Mouse (Mus musculus) forebrain, embryonic 14.5 days (tissue): ENCODE results near the gene Rrad. TPM values are rescaled to one million over a fixed set of nuclear protein-coding genes. Genes with fewer than 3 reads are reported as not detected.

Experiments
- ATAC-seq: fragments of 200-750 bp; cut with Nextera tagmentation; 2 replicates; pipeline ENCODE4 v1.8.0; 2017; ENCODE audit warnings: mild to moderate bottlenecking, moderate library complexity
- DNase-seq: peaks from one replicate; pipeline ENCODE4 v3.0.0-alpha.2; 2015; ENCODE audit warnings: low spot score
- H3K27ac ChIP-seq: fragments of 300-500 bp; sonication (generic); 2 replicates; pipeline ENCODE4 v1.5.1; 2014; ENCODE audit warnings: low read depth, mild to moderate bottlenecking, control low read depth, low read length, moderate library complexity
- H3K27me3 ChIP-seq: fragments of 300-500 bp; sonication (generic); replicated peaks from 2 replicates; pipeline ENCODE4 v1.6.1; 2014; ENCODE audit warnings: low read length, control low read depth, mixed read lengths; ENCODE audit not compliant: control insufficient read depth, insufficient read depth
- H3K36me3 ChIP-seq: fragments of 300-500 bp; sonication (generic); 2 replicates; pipeline ENCODE4 v1.6.1; 2014; ENCODE audit warnings: low read length, control low read depth; ENCODE audit not compliant: control insufficient read depth, insufficient read depth
- H3K4me1 ChIP-seq: fragments of 300-500 bp; sonication (generic); 2 replicates; pipeline ENCODE4 v1.6.1; 2014; ENCODE audit warnings: antibody characterized with exemption, low read length, control low read depth; ENCODE audit not compliant: control insufficient read depth, insufficient read depth
- H3K4me2 ChIP-seq: fragments of 300-500 bp; sonication (generic); 2 replicates; pipeline ENCODE4 v1.6.1; 2014; ENCODE audit warnings: mild to moderate bottlenecking, control low read depth, low read length
- H3K4me3 ChIP-seq: fragments of 300-500 bp; sonication (generic); 2 replicates; pipeline ENCODE4 v1.5.1; 2014; ENCODE audit warnings: low read depth, low read length, control low read depth
- H3K9ac ChIP-seq: fragments of 300-500 bp; sonication (generic); 2 replicates; pipeline ENCODE4 v1.6.1; 2014; ENCODE audit warnings: mild to moderate bottlenecking, low read length, control low read depth, moderate library complexity
- H3K9me3 ChIP-seq: fragments of 300-500 bp; sonication (generic); replicated peaks from 2 replicates; pipeline ENCODE4 v1.6.1; 2016; ENCODE audit warnings: low read length, control low read depth, mixed read lengths; ENCODE audit not compliant: control insufficient read depth
- WGBS: fragments of 180-500 bp; shearing (Covaris S2); extraction: QIAGEN DNeasy Blood & Tissue Kit; methylation state at CpG from one replicate; pipeline ENCODE4 v1.1.7; 2014; 5-methylcytosine and 5-hydroxymethylcytosine counted together
- polyA plus RNA-seq: library from polyadenylated mRNA; unstranded; fragments of >200 nt; fragmentation: Nextera tagmentation; extraction: Ambion mirVana; gene quantifications from 2 replicates; pipeline ENCODE4 v1.2.1, GENCODE M21; 2014

Gene Rrad
- polyA plus RNA-seq, 1 experiment from 2014 or later = 2.1 TPM

GRCm38 (mm10) chr8:104603245-104603593 lies 27.9 kb downstream of the Rrad start:
- H3K4me3 ChIP-seq = no peak overlapping the region
- ATAC-seq (no peak), DNase-seq (no peak)
- no peak overlapping the region for H3K27ac ChIP-seq
- H3K9me3 ChIP-seq = no peaks in the 10 kb centered on the region
- no peak overlapping the region for H3K4me2 ChIP-seq
- H3K36me3 ChIP-seq = no peaks in the 10 kb centered on the region
- H3K4me1 ChIP-seq = no peaks in the 10 kb centered on the region
- 71% methylated on average over 4 of the region's 4 CpGs for WGBS
- H3K27me3 ChIP-seq = no peaks in the 10 kb centered on the region
- no peak overlapping the region for H3K9ac ChIP-seq

GRCm38 (mm10) chr8:104602468-104603244 lies 28.5 kb downstream of the Rrad start:
- Histone ChIP-seq H3K9ac (no peak overlapping the region), H3K4me3 (peak overlapping the region; percentile 14; the same call in 1 of the 2 replicates)
- WGBS = 17% methylated on average over 21 of the region's 21 CpGs

GRCm38 (mm10) chr8:104601941-104602371 lies 29.2 kb downstream of the Rrad start:
- H3K27me3 ChIP-seq = no peaks in the 10 kb centered on the region
- peak overlapping the region; percentile 14; the same call in 1 of the 2 replicates for H3K4me3 ChIP-seq
- ATAC-seq (peak; percentile 25), DNase-seq (no peak)
- no peak overlapping the region for H3K27ac ChIP-seq
- H3K4me2 ChIP-seq = peak overlapping the region; percentile 48
- under 1% methylated on average over 12 of the region's 12 CpGs for WGBS
- H3K36me3 ChIP-seq = no peaks in the 10 kb centered on the region; the same call in 1 of the 2 replicates
- no peaks in the 10 kb centered on the region for H3K4me1 ChIP-seq
- no peaks in the 10 kb centered on the region for H3K9me3 ChIP-seq
- H3K9ac ChIP-seq = no peak overlapping the region

More at GRCm38 (mm10) chr8:104602468-104603244, 28.5 kb downstream of the Rrad start:
- H3K9me3 ChIP-seq = no peaks in the 10 kb centered on the region
- peak overlapping the region; percentile 48 for H3K4me2 ChIP-seq
- no peaks in the 10 kb centered on the region for H3K27me3 ChIP-seq
- H3K4me1 ChIP-seq = no peaks in the 10 kb centered on the region
- DNase-seq (peak; percentile 95), ATAC-seq (peak; percentile 94)
- no peaks in the 10 kb centered on the region for H3K36me3 ChIP-seq
- no peak overlapping the region for H3K27ac ChIP-seq

GRCm38 (mm10) chr8:104601386-104601785 lies 29.7 kb downstream of the Rrad start:
- ATAC-seq (no peak), DNase-seq (no peak)
- no peak overlapping the region for H3K27ac ChIP-seq
- 37% methylated on average over 7 of the region's 7 CpGs for WGBS
- no peak overlapping the region for H3K9ac ChIP-seq
- no peaks in the 10 kb centered on the region for H3K4me1 ChIP-seq
- H3K36me3 ChIP-seq = peaks cover 2% of the 10 kb centered on the region; the same call in 1 of the 2 replicates
- no peak overlapping the region for H3K4me2 ChIP-seq
- no peaks in the 10 kb centered on the region for H3K27me3 ChIP-seq
- no peak overlapping the region for H3K4me3 ChIP-seq
- H3K9me3 ChIP-seq = no peaks in the 10 kb centered on the region

- H3K4me1 ChIP-seq = no peaks in the 10 kb centered on the region
- H3K4me2 ChIP-seq = no peak overlapping the region
- no peak overlapping the region for H3K9ac ChIP-seq
- peak; percentile 22 for DNase-seq
- WGBS = 72% methylated on average over 6 of the region's 6 CpGs
- no peak overlapping the region for H3K27ac ChIP-seq
- H3K4me3 ChIP-seq = no peak overlapping the region
- H3K36me3 ChIP-seq = peaks cover 30% of the 10 kb centered on the region
- H3K27me3 ChIP-seq = no peaks in the 10 kb centered on the region
- no peaks in the 10 kb centered on the region for H3K9me3 ChIP-seq
- no peak for ATAC-seq
These were observed 32.6 kb downstream of the Rrad start for GRCm38 (mm10) chr8:104598496-104598895.

GRCm38 (mm10) chr8:104597656-104598055 lies 33.5 kb downstream of the Rrad start:
- ATAC-seq (no peak), DNase-seq (no peak)
- H3K27ac ChIP-seq = no peak overlapping the region
- 80% methylated on average over 6 of the region's 6 CpGs for WGBS
- H3K9me3 ChIP-seq = no peaks in the 10 kb centered on the region
- H3K4me1 ChIP-seq = no peaks in the 10 kb centered on the region
- no peak overlapping the region for H3K4me2 ChIP-seq
- H3K27me3 ChIP-seq = no peaks in the 10 kb centered on the region
- H3K9ac ChIP-seq = no peak overlapping the region
- peaks cover 31% of the 10 kb centered on the region for H3K36me3 ChIP-seq
- H3K4me3 ChIP-seq = no peak overlapping the region

GRCm38 (mm10) chr8:104595773-104596536 lies 35.2 kb downstream of the Rrad start:
- Histone ChIP-seq H3K27me3 (no peaks in the 10 kb centered on the region), H3K27ac (no peak overlapping the region), H3K4me1 (peaks cover 9% of the 10 kb centered on the region), H3K9ac (no peak overlapping the region), H3K4me3 (no peak overlapping the region), H3K4me2 (no peak overlapping the region), H3K36me3 (peaks cover 31% of the 10 kb centered on the region), H3K9me3 (no peaks in the 10 kb centered on the region)
- WGBS = 83% methylated on average over 21 of the region's 21 CpGs
- ATAC-seq (no peak), DNase-seq (no peak)

- no peak for ATAC-seq
- Histone ChIP-seq H3K36me3 (peaks cover 31% of the 10 kb centered on the region), H3K9me3 (no peaks in the 10 kb centered on the region), H3K4me2 (no peak overlapping the region), H3K27me3 (no peaks in the 10 kb centered on the region), H3K4me1 (peaks cover 9% of the 10 kb centered on the region), H3K9ac (no peak overlapping the region), H3K4me3 (no peak overlapping the region), H3K27ac (no peak overlapping the region)
- DNase-seq = no peak
- WGBS = 94% methylated on average over 19 of the region's 19 CpGs
These were observed 36.3 kb downstream of the Rrad start for GRCm38 (mm10) chr8:104594611-104595362.
